Mouse (Mus musculus): ENCODE data around the gene Nrcam.

Nrcam gene

GRCm38 (mm10) chr12:44357460-44357859, 28.8 kb downstream of the Nrcam start:
- in situ Hi-C loops (cut with MboI; ENCODE audit: low sequenced_read_pairs), result no loop called here

GRCm38 (mm10) chr12:44357881-44358280, 29.2 kb downstream of the Nrcam start:
- in situ Hi-C loops (cut with MboI; ENCODE audit: low sequenced_read_pairs), result no loop called here

- in situ Hi-C loops (cut with MboI; ENCODE audit: low sequenced_read_pairs), result no loop called here
These were observed 42.5 kb downstream of the Nrcam start for GRCm38 (mm10) chr12:44371076-44371710.

GRCm38 (mm10) chr12:44375956-44376355, 47.3 kb downstream of the Nrcam start:
- in situ Hi-C loops (cut with MboI; ENCODE audit: low sequenced_read_pairs), result no loop called here

GRCm38 (mm10) chr12:44378431-44379161, 49.9 kb downstream of the Nrcam start:
- in situ Hi-C loops (cut with MboI; ENCODE audit: low sequenced_read_pairs), result no loop called here

GRCm38 (mm10) chr12:44380805-44381204, 52.1 kb downstream of the Nrcam start:
- in situ Hi-C loops (cut with MboI; ENCODE audit: low sequenced_read_pairs), result no loop called here

- in situ Hi-C loops (cut with MboI; ENCODE audit: low sequenced_read_pairs), result no loop called here
These were observed 57.7 kb downstream of the Nrcam start for GRCm38 (mm10) chr12:44386398-44386797.

- in situ Hi-C loops (cut with MboI; ENCODE audit: low sequenced_read_pairs), result no loop called here
These were observed 59.5 kb downstream of the Nrcam start for GRCm38 (mm10) chr12:44388220-44388619.

GRCm38 (mm10) chr12:44390391-44391137, 61.9 kb downstream of the Nrcam start:
- in situ Hi-C loops (cut with MboI; ENCODE audit: low sequenced_read_pairs), result no loop called here

- in situ Hi-C loops (cut with MboI; ENCODE audit: low sequenced_read_pairs), result no loop called here
These were observed 66.2 kb downstream of the Nrcam start for GRCm38 (mm10) chr12:44394901-44395300.

GRCm38 (mm10) chr12:44397782-44398181, 69.1 kb downstream of the Nrcam start:
- in situ Hi-C loops (cut with MboI; ENCODE audit: low sequenced_read_pairs), result no loop called here

GRCm38 (mm10) chr12:44402134-44402533, 73.4 kb downstream of the Nrcam start:
- in situ Hi-C loops (cut with MboI; ENCODE audit: low sequenced_read_pairs), result no loop called here

GRCm38 (mm10) chr12:44403270-44403669, 74.6 kb downstream of the Nrcam start:
- in situ Hi-C loops (cut with MboI; ENCODE audit: low sequenced_read_pairs), result no loop called here

- in situ Hi-C loops (cut with MboI; ENCODE audit: low sequenced_read_pairs), result no loop called here
These were observed 75.2 kb downstream of the Nrcam start for GRCm38 (mm10) chr12:44403731-44404424.

- in situ Hi-C loops (cut with MboI; ENCODE audit: low sequenced_read_pairs), result no loop called here
These were observed 81.1 kb downstream of the Nrcam start for GRCm38 (mm10) chr12:44409786-44410185.

- in situ Hi-C loops (cut with MboI; ENCODE audit: low sequenced_read_pairs), result no loop called here
These were observed 82.3 kb downstream of the Nrcam start for GRCm38 (mm10) chr12:44411031-44411430.

GRCm38 (mm10) chr12:44422154-44422866, 93.6 kb downstream of the Nrcam start:
- in situ Hi-C loops (cut with MboI; ENCODE audit: low sequenced_read_pairs), result no loop called here

GRCm38 (mm10) chr12:44422867-44423255, 94.2 kb downstream of the Nrcam start:
- in situ Hi-C loops (cut with MboI; ENCODE audit: low sequenced_read_pairs), result no loop called here

GRCm38 (mm10) chr12:44424011-44424410, 95.3 kb downstream of the Nrcam start:
- in situ Hi-C loops (cut with MboI; ENCODE audit: low sequenced_read_pairs), result no loop called here

GRCm38 (mm10) chr12:44425040-44425439, 96.4 kb downstream of the Nrcam start:
- in situ Hi-C loops (cut with MboI; ENCODE audit: low sequenced_read_pairs), result no loop called here

GRCm38 (mm10) chr12:44430335-44430734, 101.7 kb downstream of the Nrcam start:
- in situ Hi-C loops (cut with MboI; ENCODE audit: low sequenced_read_pairs), result no loop called here
